Mouse (Mus musculus) myocyte (in vitro differentiated cells): ENCODE results near the gene Gnat1. TPM values are rescaled to one million over a fixed set of nuclear protein-coding genes. Genes with fewer than 3 reads are reported as not detected.

Experiments
- H3K27me3 ChIP-seq: one replicate; pipeline ENCODE4 v1.6.1; 2011; ENCODE audit not compliant: control insufficient read depth, insufficient read depth, insufficient read length
- H3K36me3 ChIP-seq: one replicate; pipeline ENCODE4 v1.6.1; 2011; ENCODE audit not compliant: control insufficient read depth, insufficient read depth
- H3K4me2 ChIP-seq: one replicate; pipeline ENCODE4 v1.6.1; 2011; ENCODE audit warnings: low read depth, control low read depth
- H3K4me3 ChIP-seq: one replicate; pipeline ENCODE4 v1.5.1; 2011; ENCODE audit warnings: mild to moderate bottlenecking, control low read depth, moderate library complexity
- H3K79me2 ChIP-seq: one replicate; pipeline ENCODE4 v1.6.1; 2011; ENCODE audit not compliant: control insufficient read depth, insufficient read depth
- H3ac ChIP-seq: one replicate; pipeline ENCODE4 v1.6.1; 2011; ENCODE audit not compliant: control insufficient read depth, insufficient read length
- CEBPB ChIP-seq: IDR thresholded peaks from 2 replicates; pipeline ENCODE4 v1.6.1; 2011; ENCODE audit warnings: mild to moderate bottlenecking, moderate library complexity; ENCODE audit not compliant: poor library complexity, insufficient read depth, severe bottlenecking
- E2F4 ChIP-seq: IDR thresholded peaks from one replicate; pipeline ENCODE4 v1.6.1; 2011; ENCODE audit warnings: mild to moderate bottlenecking, control low read depth, moderate library complexity; ENCODE audit not compliant: insufficient read depth
- MAX ChIP-seq: IDR thresholded peaks from one replicate; pipeline ENCODE4 v1.6.1; 2011; ENCODE audit warnings: low read depth, mild to moderate bottlenecking, control low read depth
- MYOD1 ChIP-seq, 3 experiments: IDR thresholded peaks; one replicate each; pipeline ENCODE4 v1.6.1; 2011; ENCODE audit warnings: control low read depth in 2 of 3, low read depth in 2 of 3, mild to moderate bottlenecking in 2 of 3, moderate library complexity in 1 of 3; ENCODE audit not compliant: insufficient read length in 2 of 3, control insufficient read depth in 1 of 3
- MYOG ChIP-seq, 3 experiments: IDR thresholded peaks; one replicate each; pipeline ENCODE4 v1.6.1; 2011; ENCODE audit warnings: control low read depth in 2 of 3, low read depth in 2 of 3, mild to moderate bottlenecking in 2 of 3; ENCODE audit not compliant: insufficient read length in 2 of 3, control insufficient read depth in 1 of 3, insufficient read depth in 1 of 3
- POLR2A ChIP-seq: IDR thresholded peaks from one replicate; pipeline ENCODE4 v1.6.1; 2011; ENCODE audit warnings: low read depth, mild to moderate bottlenecking, control low read depth, moderate library complexity; ENCODE audit not compliant: insufficient read length
- POLR2AphosphoS2 ChIP-seq: IDR thresholded peaks from one replicate; pipeline ENCODE4 v1.6.1; 2011; ENCODE audit warnings: low read depth, control low read depth; ENCODE audit not compliant: insufficient read length
- REST ChIP-seq: IDR thresholded peaks from one replicate; pipeline ENCODE4 v1.6.1; 2011; ENCODE audit warnings: mild to moderate bottlenecking, control low read depth, moderate library complexity; ENCODE audit not compliant: insufficient read depth, insufficient read length
- SRF ChIP-seq: IDR thresholded peaks from one replicate; pipeline ENCODE4 v1.6.1; 2011; ENCODE audit warnings: low read depth; ENCODE audit not compliant: control insufficient read depth, insufficient read length
- TCF12 ChIP-seq: IDR thresholded peaks from one replicate; pipeline ENCODE4 v1.6.1; 2011; ENCODE audit warnings: mild to moderate bottlenecking, control low read depth; ENCODE audit not compliant: poor library complexity, insufficient read depth, severe bottlenecking
- TCF3 ChIP-seq: IDR thresholded peaks from one replicate; pipeline ENCODE4 v1.6.1; 2011; ENCODE audit warnings: low read depth, control low read depth; ENCODE audit not compliant: insufficient read length
- USF1 ChIP-seq: IDR thresholded peaks from one replicate; pipeline ENCODE4 v1.6.1; 2011; ENCODE audit warnings: low read depth, mild to moderate bottlenecking, control low read depth, moderate library complexity
- polyA plus RNA-seq: library from polyadenylated mRNA; unstranded; fragments of >200 nt; fragmentation: generic; extraction: Trizol; gene quantifications from one replicate; pipeline ENCODE4 v1.2.1, GENCODE M21; 2012; ENCODE audit warnings: missing spikeins

Gnat1 gene
- polyA plus RNA-seq, 1 experiment, result not detected

GRCm38 (mm10) chr9:107650708-107651481 is 28.6 kb downstream of the Gnat1 start:
- Histone ChIP-seq H3K79me2 (no peaks in the 10 kb centered on the region), H3K4me3 (no peak overlapping the region), H3ac (no peak overlapping the region), H3K4me2 (no peak overlapping the region), H3K36me3 (no peaks in the 10 kb centered on the region), H3K27me3 (peaks cover 11% of the 10 kb centered on the region)
- TF ChIP-seq CEBPB (no peak), REST (no peak), MYOD1 (IDR thresholded peaks at IDR 0.05; ENCODE audit: control insufficient read depth in 1 of 3, insufficient read length in 2 of 3, low read depth in 2 of 3) (no peak), USF1 (no peak), SRF (no peak), POLR2AphosphoS2 (no peak), POLR2A (no peak), MAX (no peak), MYOG (IDR thresholded peaks at IDR 0.05; ENCODE audit: control insufficient read depth in 1 of 3, insufficient read depth in 1 of 3, insufficient read length in 2 of 3, low read depth in 2 of 3) (no peak), E2F4 (no peak), TCF12 (no peak), TCF3 (no peak)

GRCm38 (mm10) chr9:107650225-107650624 is 29.3 kb downstream of the Gnat1 start:
- Histone ChIP-seq H3K4me2 (no peak overlapping the region), H3ac (no peak overlapping the region), H3K4me3 (no peak overlapping the region), H3K36me3 (no peaks in the 10 kb centered on the region), H3K27me3 (peaks cover 4% of the 10 kb centered on the region), H3K79me2 (no peaks in the 10 kb centered on the region)
- no peak for TF ChIP-seq REST
- TF ChIP-seq MYOD1 (IDR thresholded peaks at IDR 0.05; ENCODE audit: control insufficient read depth in 1 of 3, insufficient read length in 2 of 3, low read depth in 2 of 3), result no peak
- TF ChIP-seq SRF, result no peak
- TF ChIP-seq TCF12, result no peak
- no peak for TF ChIP-seq E2F4
- TF ChIP-seq POLR2AphosphoS2, result no peak
- no peak for TF ChIP-seq CEBPB
- TF ChIP-seq USF1, result no peak
- TF ChIP-seq TCF3, result no peak
- no peak for TF ChIP-seq MAX
- TF ChIP-seq POLR2A, result no peak
- TF ChIP-seq MYOG (IDR thresholded peaks at IDR 0.05; ENCODE audit: control insufficient read depth in 1 of 3, insufficient read depth in 1 of 3, insufficient read length in 2 of 3, low read depth in 2 of 3), result no peak

- Histone ChIP-seq H3K36me3 (no peaks in the 10 kb centered on the region), H3K4me3 (no peak overlapping the region), H3ac (no peak overlapping the region), H3K79me2 (no peaks in the 10 kb centered on the region), H3K27me3 (no peaks in the 10 kb centered on the region), H3K4me2 (no peak overlapping the region)
- TF ChIP-seq SRF (no peak), POLR2AphosphoS2 (no peak), USF1 (no peak), REST (no peak), TCF3 (no peak), POLR2A (no peak), TCF12 (no peak), CEBPB (no peak), MYOG (IDR thresholded peaks at IDR 0.05; ENCODE audit: control insufficient read depth in 1 of 3, insufficient read depth in 1 of 3, insufficient read length in 2 of 3, low read depth in 2 of 3) (no peak), MYOD1 (IDR thresholded peaks at IDR 0.05; ENCODE audit: control insufficient read depth in 1 of 3, insufficient read length in 2 of 3, low read depth in 2 of 3) (no peak), E2F4 (no peak), MAX (no peak)
Observed at GRCm38 (mm10) chr9:107648767-107649166, 30.7 kb downstream of the Gnat1 start.

GRCm38 (mm10) chr9:107646975-107647374 is 32.5 kb downstream of the Gnat1 start:
- Histone ChIP-seq H3K36me3 (no peaks in the 10 kb centered on the region), H3K79me2 (no peaks in the 10 kb centered on the region), H3K4me3 (no peak overlapping the region), H3ac (no peak overlapping the region), H3K4me2 (no peak overlapping the region), H3K27me3 (no peaks in the 10 kb centered on the region)
- TF ChIP-seq POLR2AphosphoS2, result no peak
- no peak for TF ChIP-seq REST
- no peak for TF ChIP-seq CEBPB
- no peak for TF ChIP-seq POLR2A
- no peak for TF ChIP-seq MYOD1 (IDR thresholded peaks at IDR 0.05; ENCODE audit: control insufficient read depth in 1 of 3, insufficient read length in 2 of 3, low read depth in 2 of 3)
- no peak for TF ChIP-seq TCF12
- no peak for TF ChIP-seq E2F4
- no peak for TF ChIP-seq TCF3
- TF ChIP-seq SRF, result no peak
- TF ChIP-seq MYOG (IDR thresholded peaks at IDR 0.05; ENCODE audit: control insufficient read depth in 1 of 3, insufficient read depth in 1 of 3, insufficient read length in 2 of 3, low read depth in 2 of 3), result no peak
- no peak for TF ChIP-seq USF1
- no peak for TF ChIP-seq MAX

GRCm38 (mm10) chr9:107645577-107645976 is 33.9 kb downstream of the Gnat1 start:
- no peak overlapping the region for H3ac ChIP-seq
- H3K27me3 ChIP-seq, result no peaks in the 10 kb centered on the region
- TF ChIP-seq MYOG (IDR thresholded peaks at IDR 0.05; ENCODE audit: control insufficient read depth in 1 of 3, insufficient read depth in 1 of 3, insufficient read length in 2 of 3, low read depth in 2 of 3) (no peak), SRF (no peak), MAX (no peak), E2F4 (no peak), TCF3 (no peak), MYOD1 (IDR thresholded peaks at IDR 0.05; ENCODE audit: control insufficient read depth in 1 of 3, insufficient read length in 2 of 3, low read depth in 2 of 3) (no peak), USF1 (no peak), CEBPB (no peak)
- peak overlapping the region; percentile 96 for H3K4me2 ChIP-seq
- H3K4me3 ChIP-seq, result peak overlapping the region; percentile 26
- H3K36me3 ChIP-seq, result no peaks in the 10 kb centered on the region
- H3K79me2 ChIP-seq, result no peaks in the 10 kb centered on the region
